Mouse (Mus musculus) adrenal gland, adult 2 months (tissue): ENCODE measurements around the gene Igsf6. TPM values are rescaled to one million over a fixed set of nuclear protein-coding genes. Genes with fewer than 3 reads are reported as not detected.
A peak's percentile ranks its signal among the peaks of the same experiment; 100 is the strongest.
"Not testable (repeated sequence)": the region's sequence is repeated elsewhere in the genome, so short reads cannot be mapped to it uniquely, and the experiment has no call there.

Experiments used
- DNase-seq: peaks from one replicate; pipeline ENCODE4 v3.0.0; 2021
- polyA plus RNA-seq: library from polyadenylated mRNA; depleted of rRNA; stranded (reverse); fragments of >200 nt; gene quantifications from 2 replicates; pipeline ENCODE4 v1.2.3, GENCODE M21; 2012
- total RNA-seq, 2 experiments: library from RNA; stranded (reverse); gene quantifications; 2 replicates each; pipeline ENCODE4 v1.2.3; 2021

The Igsf6 gene
- total and polyA plus RNA-seq, 3 experiments: 0.45 to 2.7 (median 1.8) TPM

DNA sequence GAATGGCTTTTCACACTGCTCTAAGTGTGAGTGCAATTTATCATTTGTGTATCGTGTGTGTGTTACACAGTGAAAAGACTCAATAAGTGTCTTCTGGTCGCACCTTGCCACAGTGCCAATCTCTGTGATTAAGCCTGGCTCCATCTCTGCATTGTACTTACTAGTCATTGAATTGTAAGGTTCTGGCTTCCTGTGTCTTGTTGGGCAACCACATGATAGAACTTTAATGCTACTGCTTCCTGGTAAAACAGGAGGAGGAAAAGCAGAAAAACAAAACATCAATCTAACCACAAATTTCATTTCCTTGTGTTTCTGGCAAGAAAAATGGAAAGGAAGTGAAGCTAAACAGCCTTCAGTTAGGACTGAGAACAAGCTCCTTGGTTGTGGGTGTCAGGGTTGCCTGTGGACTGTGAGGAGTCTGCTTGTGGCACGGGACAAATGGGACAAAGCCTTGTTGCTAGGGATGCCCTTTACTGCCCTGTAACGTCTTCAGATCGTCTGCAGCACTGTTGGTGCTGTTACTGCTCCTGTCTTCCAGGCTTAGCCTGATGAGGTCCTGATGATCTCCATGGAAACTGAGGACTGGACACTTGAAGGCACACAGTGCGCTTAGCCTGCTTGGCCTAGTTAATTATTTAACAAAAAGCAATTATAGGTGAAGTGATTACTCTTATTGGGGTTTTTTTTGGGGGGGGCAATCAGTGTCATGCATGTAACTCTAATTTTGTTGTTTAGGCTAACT, 14.7 kb downstream of the Igsf6 start:
- no peak for DNase-seq

- peak; percentile 55 for DNase-seq
Observed at GRCm38 (mm10) chr7:121053071-121053470, 21.3 kb downstream of the Igsf6 start.

DNA sequence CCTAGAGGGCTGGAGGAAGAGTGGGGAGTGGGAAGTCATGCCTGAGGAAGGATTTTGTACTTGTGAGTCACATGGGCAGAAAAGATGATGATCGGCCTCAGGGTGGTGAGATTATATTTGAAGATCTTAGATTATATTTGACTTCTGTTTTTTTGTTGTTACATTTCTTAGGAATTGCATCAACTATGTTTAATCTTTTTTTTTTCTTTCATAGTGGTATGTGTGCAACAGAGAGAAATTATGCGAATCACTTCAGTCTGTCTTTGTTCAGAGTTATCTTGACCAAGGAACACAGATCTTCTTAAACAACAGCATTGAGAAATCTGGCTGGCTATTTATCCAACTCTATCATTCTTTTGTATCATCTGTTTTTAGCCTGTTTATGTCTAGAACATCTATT, 26.7 kb downstream of the Igsf6 start:
- DNase-seq: no peak

GRCm38 (mm10) chr7:121045671-121046453, 28.5 kb downstream of the Igsf6 start:
- DNase-seq: peak; percentile 76

DNA sequence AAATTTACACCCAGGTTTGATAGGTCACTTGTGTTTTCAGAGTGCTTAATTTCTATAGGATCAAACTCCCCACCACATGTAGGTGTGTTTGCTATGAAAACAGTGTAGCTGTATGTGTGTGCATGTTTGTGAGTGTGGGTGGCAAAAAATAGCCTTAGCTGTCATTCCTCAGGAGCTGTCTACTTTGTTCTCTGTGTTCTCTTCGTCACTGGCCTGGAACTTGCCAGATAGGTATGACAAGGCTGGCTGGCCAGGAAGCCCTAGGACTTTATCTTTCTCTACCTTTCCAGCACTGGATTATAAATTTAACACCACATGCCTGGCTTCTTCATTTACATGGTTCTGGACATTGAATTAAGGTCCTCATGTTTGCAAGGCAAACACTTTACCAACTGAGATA, 30.1 kb downstream of the Igsf6 start:
- no peak for DNase-seq

DNA sequence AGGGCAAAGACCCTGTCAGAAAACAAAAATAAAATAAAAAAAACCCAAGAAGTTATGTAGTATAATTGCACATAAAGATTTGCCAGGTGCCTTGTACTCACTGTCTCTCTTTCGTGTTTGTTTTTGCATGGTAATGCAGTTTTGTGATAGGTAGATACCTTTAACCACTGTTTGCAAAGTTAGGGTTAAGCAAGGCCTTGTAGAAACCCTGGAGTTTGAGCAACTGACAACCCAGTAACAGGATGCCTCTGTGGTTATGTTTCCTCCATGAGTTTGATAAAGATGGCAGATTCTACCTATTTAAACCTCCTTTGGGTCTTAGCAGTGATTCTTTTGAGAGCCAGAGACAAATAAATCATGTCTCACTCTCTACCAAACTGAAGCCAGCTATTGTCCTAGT, 30.9 kb downstream of the Igsf6 start:
- DNase-seq: no peak

DNA sequence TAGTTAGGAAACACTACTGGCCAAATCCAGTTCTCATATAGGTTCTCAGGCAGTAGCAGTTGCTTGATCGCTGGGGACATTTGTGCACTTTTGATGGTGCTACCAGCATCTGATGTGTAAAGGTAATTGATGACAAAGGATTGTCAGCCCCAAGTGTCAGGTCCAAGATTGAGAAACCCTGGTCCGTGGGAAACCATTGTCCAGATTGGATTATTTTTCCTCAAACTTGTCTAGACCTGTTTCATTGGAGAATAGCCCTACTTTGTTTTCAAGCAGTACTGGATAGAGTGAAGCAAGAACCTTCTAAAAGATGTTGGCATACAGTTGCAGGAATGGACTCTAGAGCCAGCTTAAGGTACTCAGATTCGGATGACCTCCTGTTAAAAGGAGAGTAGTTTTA, 31.4 kb downstream of the Igsf6 start:
- no peak for DNase-seq

GRCm38 (mm10) chr7:121041989-121042388, 32.4 kb downstream of the Igsf6 start:
- DNase-seq: no peak

GRCm38 (mm10) chr7:121040595-121040994, 33.8 kb downstream of the Igsf6 start:
- no peak for DNase-seq

DNA sequence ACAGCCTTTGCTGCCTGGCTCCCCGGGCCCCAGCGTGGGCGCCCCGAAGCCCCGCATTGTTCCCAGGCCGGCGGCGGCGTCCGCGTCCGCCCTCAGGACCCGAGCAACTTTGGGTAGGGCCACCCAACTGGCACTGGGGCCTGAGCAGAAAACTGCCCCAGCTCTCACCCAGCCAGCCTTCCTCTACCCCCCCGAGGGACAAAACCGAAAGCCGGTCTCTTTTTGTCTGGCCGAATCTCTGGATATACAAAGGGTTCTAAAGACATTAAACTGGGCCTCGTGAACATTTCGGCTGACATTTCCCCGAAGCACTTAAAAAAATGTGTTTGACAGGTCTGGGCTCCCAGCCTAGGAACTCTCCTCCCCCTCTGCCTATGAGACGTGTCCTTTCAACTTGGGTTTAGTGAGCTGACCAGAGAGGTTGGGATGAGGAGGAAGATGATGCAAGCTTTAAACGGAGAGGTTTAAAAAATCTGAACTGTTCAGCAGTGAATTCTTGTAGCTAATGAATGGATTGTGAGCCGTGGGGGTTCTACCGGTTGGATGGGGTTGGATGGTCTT, 39.1 kb downstream of the Igsf6 start:
- peak; percentile 81 for DNase-seq

GRCm38 (mm10) chr7:121034701-121035141, 39.7 kb downstream of the Igsf6 start:
- DNase-seq: no peak

DNA sequence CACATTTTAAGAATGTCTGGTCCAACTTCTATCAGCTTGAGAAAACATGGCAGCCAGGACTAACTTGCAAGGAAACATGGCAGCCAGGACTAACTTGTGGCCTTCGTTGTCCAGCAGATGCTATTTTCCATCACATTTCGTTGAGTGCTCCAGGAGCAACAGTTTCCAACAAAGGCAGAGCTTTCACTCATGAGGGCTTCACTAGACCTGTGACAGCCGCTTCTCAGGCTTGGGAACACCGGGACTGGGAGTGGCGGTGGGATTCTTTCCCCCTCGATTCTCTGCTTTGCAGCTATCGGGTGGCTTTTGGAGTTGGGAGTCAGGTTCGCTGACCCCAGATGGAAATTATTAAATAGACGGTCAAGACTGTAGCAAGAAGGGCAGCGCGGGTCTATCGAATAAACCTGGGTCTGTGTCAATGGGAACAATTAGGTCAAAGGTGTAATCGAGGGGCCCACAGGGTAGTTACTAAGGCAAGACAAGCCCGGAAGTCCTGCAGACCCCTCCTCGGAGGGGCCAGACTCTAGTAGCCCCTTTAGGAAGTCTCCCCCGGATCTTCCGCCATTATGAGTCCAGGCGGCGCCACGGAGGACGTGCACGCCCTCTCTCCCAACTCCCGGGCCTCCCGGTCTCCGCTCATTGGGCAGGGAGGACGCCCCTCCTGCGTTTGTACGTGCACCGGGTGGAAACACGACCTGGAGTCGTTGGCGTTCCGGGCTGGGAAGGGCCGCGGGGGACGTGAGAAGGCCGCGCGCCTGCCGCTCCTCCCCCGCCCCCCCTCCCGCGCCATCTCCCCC, 40.3 kb downstream of the Igsf6 start, which contains the start of gene Mettl9:
Mettl9 (plus strand) TSS at position 590 of the 797 bp plus-strand sequence.
- DNase-seq: peak; percentile 98

DNA sequence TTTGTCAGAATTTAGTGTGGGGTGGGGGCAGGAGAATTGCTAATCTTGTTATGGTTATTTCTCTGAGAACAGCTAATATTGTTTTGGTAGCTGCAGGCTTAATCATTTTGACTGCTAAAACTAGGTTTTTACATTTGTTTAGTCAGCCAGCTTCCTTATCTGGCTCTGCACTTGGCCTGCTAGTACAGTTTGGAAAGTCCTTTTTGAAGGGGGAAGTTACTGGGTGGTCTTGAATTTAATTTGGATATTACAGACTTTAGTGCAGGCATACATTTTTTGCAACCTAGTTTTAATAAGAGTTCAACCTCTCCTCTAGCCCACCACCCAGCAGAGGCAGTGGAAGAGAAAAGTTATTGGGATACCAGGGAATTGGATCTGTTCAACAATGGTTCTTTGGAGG, 44.4 kb downstream of the Igsf6 start:
- DNase-seq: not testable (repeated sequence)

- DNase-seq: no peak
Observed at GRCm38 (mm10) chr7:121026300-121026699, 48.1 kb downstream of the Igsf6 start.

DNA sequence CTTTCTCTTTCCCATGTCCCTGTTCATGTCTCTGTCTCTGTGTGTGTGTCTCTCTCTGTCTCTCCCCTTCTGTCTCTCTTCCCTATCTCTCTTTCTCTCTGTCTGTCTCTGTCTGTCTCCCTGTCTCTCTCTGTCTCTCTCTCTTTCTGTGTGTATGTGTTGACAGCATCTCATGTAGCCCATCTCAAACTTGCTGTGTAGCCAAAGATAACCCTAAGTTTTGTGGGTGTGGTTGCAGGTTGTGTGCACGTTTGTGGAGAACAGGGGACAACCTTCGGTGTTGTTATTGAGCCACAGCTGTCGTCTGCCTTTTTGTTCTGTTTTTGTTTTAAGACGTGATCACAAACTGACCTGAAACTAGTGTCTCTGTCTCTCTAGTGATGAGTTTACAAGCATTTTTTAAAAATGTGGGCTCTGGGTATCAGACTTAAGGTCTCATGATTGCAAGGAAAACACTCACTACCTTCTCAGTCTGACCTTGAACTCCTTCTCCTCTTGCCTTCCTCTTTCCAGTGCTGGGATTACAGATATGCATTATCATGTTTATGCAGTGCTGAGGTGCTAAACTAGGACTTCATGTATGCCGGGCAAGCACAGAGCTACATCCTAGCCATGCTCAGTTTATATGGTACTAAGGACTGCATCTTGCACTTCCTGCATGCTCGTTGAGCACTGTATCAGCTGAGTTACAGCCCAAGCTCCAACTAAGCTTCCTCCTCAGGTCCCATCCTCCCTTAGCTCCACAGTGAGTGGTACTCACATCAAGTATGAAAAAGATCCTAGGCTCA, 49.0 kb downstream of the Igsf6 start:
- DNase-seq: no peak

DNA sequence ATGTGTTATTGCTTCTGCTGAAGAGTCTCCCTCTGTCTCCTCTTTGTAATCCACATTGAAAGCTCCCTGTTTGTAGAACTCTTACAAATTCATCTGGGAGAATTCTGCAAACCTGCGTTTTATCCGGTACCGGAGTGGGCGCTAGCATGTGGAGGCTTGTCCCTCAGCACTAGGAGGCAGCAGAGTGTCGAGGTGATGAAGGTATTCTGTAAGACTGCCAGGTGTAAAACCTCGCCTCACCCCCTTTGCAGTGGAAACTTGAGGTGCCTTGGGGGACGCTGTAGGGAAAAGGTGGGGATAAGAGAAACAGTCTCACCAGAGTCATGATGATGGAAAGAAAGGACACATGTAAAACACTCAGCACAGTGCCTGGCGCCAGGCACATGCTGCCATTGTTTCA, 54.1 kb downstream of the Igsf6 start:
- no peak for DNase-seq

DNA sequence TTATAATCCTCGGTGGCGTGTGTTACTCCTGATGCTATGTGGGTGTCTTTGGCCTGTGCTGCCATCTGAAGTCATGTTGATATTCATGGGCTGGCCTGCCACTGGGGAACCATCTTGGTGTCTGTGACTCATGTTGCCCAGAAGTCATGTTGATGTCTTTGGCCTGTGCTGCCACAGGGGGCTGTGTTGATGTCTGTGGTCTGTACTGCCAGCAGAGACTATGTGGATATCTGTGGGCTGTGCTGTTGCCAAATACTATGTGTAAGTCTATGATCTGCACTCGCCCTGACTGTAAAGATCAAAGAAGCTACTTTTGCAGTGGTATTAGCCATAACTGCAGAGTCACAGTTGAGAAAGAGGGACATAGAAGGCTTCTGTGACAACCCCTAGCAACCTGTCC, 55.6 kb downstream of the Igsf6 start:
- DNase-seq: no peak

- DNase-seq: no peak
Observed at GRCm38 (mm10) chr7:121014486-121014885, 59.9 kb downstream of the Igsf6 start.
